Mouse (Mus musculus) CD8-positive naive resting alpha-beta T cell, adult 2 months (primary cell): ENCODE measurements at regions not wholly inside any gene's neighbourhood (a gene's known extent, or its start where the extent isn't known, plus 50 kb on each side); places are given as distances from the start of the nearest gene placed in this dataset.
"Not testable (repeated sequence)": the region's sequence is repeated elsewhere in the genome, so short reads cannot be mapped to it uniquely, and the experiment has no call there.

Experiments
- DNase-seq, 2 experiments: peaks; one replicate each; pipeline ENCODE4 v3.0.0; 2022; ENCODE audit warnings: low read depth in 2 of 2, low spot score in 2 of 2

GRCm38 (mm10) chr12:15654585-15654984, 162.1 kb downstream of the Trib2 start:
- no peak for DNase-seq

DNA sequence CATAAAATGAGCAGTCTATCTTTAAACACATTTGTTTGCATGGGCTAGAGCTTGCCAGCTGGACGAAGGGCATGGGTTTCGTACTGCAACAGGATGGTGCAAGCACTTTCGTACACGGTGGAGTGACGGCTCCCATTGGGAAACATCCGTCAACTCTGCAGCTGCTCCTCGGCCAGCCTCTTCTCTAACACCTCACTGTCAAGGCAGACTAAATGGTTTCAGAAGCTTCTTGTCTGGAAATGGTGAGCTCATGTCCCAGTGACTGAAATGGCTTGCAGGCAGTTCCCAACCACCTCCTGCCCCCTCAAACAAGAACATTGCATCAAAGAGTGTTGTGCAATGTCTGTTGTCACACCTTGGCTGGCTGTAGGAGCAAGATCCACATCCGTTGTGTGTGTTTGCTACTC, 163.4 kb downstream of the Trib2 start:
- no peak for DNase-seq

- no peak for DNase-seq
These were observed 165.4 kb downstream of the Trib2 start for GRCm38 (mm10) chr12:15651293-15651692.

DNA sequence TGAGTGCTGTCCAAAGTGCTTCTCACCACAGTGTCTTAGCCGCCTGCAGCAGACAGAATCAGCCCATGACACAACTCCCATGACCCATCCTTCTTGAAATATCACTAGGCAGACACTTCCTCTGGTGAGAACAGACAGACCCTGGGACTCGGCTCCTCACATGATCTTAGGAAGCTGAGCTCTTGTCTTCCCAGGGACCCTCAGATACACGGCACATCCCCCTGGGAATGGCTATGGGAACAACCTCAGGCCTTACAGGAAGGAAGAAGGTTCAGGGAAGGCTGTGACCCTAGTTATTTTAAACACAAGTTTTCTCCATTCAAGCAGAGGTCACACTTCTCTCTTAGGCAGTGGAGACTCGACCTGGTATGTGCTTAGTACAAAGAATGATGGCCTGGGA, 166.8 kb downstream of the Trib2 start:
- DNase-seq: no peak

- no peak for DNase-seq
These were observed 167.5 kb downstream of the Trib2 start for GRCm38 (mm10) chr12:15649226-15649625.

GRCm38 (mm10) chr12:15644074-15644672, 172.5 kb downstream of the Trib2 start:
- DNase-seq: no peak

- DNase-seq: no peak
These were observed 173.1 kb downstream of the Trib2 start for GRCm38 (mm10) chr12:15643669-15644068.

GRCm38 (mm10) chr12:15640320-15640719, 176.4 kb downstream of the Trib2 start:
- no peak for DNase-seq

- DNase-seq: no peak
These were observed 186.8 kb downstream of the Trib2 start for GRCm38 (mm10) chr12:15629971-15630370.

DNA sequence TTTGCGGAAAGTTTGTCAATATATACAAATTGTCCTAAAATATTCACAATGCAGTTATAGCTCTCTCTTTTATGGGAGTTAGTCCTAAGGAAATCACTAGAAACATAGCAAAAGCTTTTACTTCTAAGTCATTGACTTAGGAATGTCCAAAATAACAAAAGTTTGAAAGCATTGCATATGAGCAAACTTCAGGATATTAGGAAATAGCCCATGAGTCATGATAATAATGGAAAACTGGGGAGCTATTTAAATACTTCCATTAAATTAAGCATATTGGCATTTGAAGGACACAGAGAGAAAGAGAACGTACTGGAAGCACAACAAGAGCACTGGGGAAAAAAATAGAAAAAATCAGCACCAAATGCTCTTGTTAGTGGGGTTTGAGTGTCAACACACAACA, 197.2 kb downstream of the Trib2 start:
- no peak for DNase-seq

- no peak for DNase-seq
These were observed 199.4 kb downstream of the Trib2 start for GRCm38 (mm10) chr12:15617312-15617711.

DNA sequence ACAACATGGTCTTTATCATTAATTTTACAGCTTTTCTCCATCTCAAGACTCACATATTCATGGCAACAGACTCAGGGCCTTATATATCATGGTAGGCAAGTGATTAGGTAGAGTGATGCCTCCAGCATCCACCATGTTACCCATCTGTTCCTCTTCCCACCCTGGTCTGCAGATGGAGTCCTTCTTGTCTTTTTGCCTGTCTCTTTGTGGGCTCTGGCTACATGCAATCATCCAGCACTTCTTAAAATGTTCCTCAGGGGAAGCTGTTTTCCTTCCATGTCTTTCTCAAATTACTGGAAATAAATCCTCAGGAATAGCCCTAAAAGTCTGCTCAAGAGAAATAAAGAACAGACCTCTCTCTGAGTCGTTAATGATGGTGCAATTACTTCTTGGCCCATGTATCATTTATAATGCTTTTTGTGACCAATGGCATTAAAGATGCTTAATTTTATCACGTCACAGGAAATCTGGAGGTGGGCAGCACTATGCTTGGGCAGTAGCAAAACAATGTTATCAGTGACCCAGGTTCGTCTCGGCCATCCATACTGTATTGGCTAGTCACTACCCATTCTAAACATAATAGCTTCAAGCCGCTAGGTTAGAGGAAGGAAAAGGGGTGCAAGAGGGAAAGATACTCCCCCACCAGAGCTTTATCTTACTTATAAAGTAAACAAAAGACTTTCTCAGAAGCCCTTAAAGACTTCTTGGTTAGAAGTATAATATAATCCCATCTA, 204.7 kb downstream of the Trib2 start:
- DNase-seq: no peak

DNA sequence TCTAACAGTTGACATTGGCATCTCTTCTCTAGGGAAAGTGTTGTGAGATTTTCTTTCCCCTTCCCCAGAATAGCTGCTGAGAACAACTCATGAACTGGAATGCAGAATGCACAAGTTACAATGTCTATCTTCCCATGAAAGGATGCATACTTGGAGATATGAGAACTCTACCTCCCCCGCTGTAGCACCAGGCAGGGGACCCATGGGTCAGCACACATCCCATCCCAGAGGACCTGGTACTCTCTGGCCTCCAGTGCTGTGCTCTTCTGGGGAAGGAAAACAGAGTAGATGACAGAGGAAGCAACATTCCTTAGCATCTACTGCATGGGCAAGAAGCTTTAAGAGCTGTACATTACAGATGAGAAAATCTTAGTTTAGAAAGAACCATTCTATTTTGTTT, 209.6 kb downstream of the Trib2 start:
- DNase-seq: no peak

DNA sequence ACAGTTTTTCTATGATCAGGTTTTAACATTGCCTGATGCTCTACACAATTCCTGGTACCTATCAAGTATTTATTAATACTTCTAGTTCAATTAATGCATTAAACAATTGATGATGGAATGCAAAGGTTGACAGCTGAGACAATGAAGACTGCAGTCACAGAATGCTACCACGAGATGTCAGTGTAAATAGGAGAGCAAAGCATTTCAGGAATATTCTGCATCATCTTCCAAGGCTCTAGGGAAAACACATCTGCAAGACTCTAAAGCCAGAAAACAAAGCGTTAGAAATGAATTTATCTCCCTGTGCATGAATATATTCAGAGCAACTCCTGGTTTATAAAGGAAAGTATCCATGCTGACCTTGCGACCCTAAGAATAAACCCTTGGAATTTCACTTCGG, 210.6 kb downstream of the Trib2 start:
- DNase-seq: no peak

DNA sequence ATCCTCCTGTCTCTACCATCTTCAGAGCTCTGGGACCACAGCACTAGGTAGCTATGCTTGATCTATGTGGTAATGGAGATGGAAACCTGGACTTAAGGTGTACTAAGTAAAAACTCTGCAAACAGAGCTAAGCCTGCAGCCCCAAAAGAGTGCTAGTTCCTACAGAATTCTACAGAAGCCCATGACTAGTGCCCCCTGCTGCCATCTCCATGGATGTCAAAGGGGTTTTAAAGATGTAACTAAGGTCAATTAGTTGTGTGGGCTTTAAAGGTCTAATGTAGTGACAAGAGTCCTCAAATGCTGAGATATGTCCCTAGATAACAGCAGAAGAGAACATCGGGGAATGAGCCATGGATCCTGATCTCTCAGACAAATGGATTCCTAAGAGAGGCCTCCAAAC, 212.1 kb downstream of the Trib2 start:
- DNase-seq: no peak

DNA sequence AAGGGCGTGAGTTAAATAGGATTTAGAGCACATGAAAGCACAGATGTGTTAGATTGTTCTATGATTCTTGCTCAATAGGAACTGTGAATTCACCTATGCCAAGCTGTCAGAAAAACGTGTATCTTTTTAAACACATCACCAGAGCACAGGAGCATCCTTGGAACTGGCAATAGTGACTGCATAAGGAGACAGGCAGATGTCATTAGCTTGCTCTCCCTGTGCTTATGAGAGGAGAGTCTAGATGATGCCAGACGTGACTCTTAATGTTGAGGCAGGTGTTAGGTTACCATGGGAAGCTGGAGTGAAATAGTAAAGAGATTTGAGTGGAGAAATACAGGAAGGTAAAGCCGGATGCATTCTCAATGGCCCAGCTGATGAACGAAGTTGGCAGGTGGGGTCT, 212.8 kb downstream of the Trib2 start:
- no peak for DNase-seq

GRCm38 (mm10) chr12:15603319-15603718, 213.4 kb downstream of the Trib2 start:
- no peak for DNase-seq

DNA sequence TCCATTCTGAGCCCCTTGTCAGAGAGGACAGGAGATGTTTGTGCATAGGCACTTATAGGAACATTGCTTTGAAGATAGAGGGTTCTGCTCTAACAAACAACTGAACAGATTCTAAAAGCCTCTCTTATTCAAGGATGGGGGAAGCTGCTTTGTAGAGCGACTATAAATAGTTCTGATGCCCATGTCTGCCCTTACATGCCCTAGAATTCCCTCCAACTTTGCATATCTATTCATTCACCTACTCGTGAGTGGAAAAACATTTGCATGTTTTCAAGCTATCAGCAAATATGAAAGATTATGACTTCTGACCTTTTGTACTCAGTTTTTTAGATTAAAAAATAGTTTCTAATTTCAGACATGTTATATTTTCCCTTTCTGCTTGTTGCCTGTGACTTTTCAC, 222.0 kb downstream of the Trib2 start:
- DNase-seq: no peak

DNA sequence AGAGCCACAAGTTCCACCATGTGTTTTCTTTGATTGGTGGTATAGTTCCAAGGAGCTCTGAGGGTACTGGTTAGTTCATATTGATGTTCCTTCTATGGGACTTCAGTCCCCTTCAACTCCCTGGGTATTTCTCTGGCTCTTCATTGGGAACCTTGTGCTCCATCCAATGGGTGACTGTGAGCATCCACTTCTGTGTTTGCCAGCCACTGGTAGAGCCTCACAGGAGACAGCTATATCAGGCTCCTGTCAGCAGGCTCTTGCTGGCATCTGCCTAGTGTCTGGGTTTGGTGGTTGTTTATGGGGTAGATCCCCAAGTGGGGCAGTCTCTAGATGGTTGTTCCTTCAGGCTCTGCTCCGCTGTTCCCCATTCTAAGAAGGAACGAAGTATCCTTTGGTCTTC, 228.9 kb downstream of the Trib2 start:
- not testable (repeated sequence) for DNase-seq

DNA sequence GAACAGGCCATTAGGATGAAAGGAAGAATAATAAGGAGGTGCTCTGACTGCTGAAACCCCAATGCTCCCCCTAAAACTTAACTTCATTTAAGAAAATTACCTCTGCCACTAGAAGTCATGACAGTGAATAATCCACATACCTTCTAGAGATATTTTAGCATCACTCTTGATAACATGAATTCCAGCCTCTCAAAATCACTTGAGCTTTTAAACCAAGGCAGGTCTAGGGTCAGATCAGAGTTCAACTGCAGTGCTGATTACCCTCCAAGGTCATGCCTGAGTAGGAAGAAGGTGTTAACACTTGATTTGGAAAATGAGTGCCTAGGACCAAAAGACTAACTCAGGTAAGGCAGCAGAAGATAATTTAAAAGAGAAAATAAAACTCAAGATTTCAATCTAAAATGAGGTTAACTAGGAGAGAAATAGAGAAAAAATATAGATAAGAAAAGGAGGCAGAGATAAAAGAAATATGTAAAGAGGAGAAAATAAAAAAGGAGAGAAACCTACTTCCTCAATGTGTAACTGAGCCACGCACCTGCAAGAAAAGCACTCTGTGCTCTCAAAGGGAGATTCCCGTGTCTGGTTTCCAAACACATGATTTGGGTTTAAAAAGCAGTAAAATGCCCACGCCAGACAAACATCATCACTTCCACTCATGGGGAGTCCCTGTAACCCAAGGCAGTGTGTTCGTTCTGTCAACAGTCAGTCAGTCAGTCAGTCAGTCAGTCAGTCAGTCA, 229.8 kb downstream of the Trib2 start:
- DNase-seq: no peak

DNA sequence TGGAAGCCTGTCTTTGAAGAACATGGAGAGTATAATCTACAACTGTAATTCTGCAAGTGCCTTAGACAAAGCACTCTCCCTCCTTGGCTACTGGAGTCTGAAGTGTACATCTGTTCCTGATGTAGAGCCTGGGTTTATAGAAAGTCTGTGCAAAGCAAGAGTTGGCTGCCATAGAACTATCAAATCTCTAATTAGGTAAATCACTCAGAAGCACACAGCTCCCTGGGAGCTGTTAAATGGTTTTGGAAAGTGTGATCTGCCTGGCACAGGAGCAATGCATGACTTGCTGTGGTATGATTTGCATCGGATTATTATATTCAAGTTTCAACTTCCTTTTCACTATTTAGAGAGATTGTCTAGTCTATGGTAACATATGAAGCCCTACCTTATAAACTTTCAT, 230.9 kb downstream of the Trib2 start:
- no peak for DNase-seq

DNA sequence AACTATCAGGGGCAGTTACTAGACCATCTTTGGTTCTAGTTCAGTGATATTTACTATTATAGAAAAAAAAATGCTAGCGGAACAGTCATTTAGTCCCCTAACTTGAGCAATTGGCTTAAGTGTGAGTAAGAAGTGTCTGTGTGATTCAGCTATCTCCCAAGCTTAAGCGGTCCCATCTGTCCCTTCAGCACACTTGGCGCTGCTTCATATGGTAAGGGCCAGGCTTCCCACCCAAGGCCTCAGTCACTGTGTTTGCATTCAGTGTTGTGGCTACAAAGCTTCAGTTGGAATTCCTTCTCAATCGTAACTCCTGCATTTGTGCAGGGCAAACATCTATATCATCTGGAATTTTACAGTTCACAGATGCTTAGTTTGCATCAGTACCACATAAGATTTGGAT, 232.0 kb downstream of the Trib2 start:
- no peak for DNase-seq

DNA sequence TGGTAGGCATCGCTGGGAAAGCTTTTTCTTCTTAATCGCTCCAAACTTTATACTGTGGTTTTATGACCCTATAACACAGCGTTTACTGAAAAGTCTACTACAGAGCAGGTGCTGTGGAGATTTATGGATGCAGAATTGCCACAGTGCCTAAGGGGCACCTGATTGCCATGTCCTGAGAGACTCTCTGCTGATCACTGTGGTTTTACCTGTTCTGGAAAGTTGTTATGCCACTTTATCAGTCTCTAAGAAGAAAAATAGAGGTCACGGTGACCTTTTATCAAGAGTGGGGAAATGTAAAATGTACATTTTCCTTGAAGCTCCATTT, 250.0 kb downstream of the Trib2 start:
- DNase-seq: no peak
